Mouse (Mus musculus) T-helper 2 cell (primary cell): Measurements from ENCODE around the gene Ildr1.

Source experiments
- in situ Hi-C: fragments of 300-600 bp; cut with MboI, MseI; formaldehyde crosslinking; loops from one replicate; pipeline ENCODE4 v1.15.1; 2025; ENCODE audit warnings: high pct_unique_total_duplicates

Gene Ildr1

GRCm38 (mm10) chr16:36693818-36694413 lies at the start of gene Ildr1:
Gene Ildr1, plus strand, starts transcription at chr16:36693978.
- in situ Hi-C loops: no loop called here

GRCm38 (mm10) chr16:36645124-36645523 lies 48.7 kb upstream of the Ildr1 start:
- in situ Hi-C loops: no loop called here

- in situ Hi-C loops: no loop called here
Measured at GRCm38 (mm10) chr16:36649304-36649703, 44.5 kb upstream of the Ildr1 start.

- in situ Hi-C loops: no loop called here
Measured at GRCm38 (mm10) chr16:36650511-36650910, 43.3 kb upstream of the Ildr1 start.

GRCm38 (mm10) chr16:36651174-36651766 lies 42.5 kb upstream of the Ildr1 start:
- in situ Hi-C loops: no loop called here

GRCm38 (mm10) chr16:36655199-36655598 lies 38.6 kb upstream of the Ildr1 start:
- in situ Hi-C loops: no loop called here

- in situ Hi-C loops: no loop called here
Measured at GRCm38 (mm10) chr16:36655910-36656309, 37.9 kb upstream of the Ildr1 start.

- in situ Hi-C loops: no loop called here
Measured at GRCm38 (mm10) chr16:36661330-36661729, 32.4 kb upstream of the Ildr1 start.

- in situ Hi-C loops: no loop called here
Measured at GRCm38 (mm10) chr16:36663484-36663883, 30.3 kb upstream of the Ildr1 start.

- in situ Hi-C loops: no loop called here
Measured at GRCm38 (mm10) chr16:36665782-36666181, 28.0 kb upstream of the Ildr1 start, which contains the start of gene Cd86. Gene Cd86, minus strand, starts transcription at chr16:36666081.

GRCm38 (mm10) chr16:36666448-36667017 lies 27.2 kb upstream of the Ildr1 start:
- in situ Hi-C loops: no loop called here

GRCm38 (mm10) chr16:36670590-36670989 lies 23.2 kb upstream of the Ildr1 start:
- in situ Hi-C loops: no loop called here

GRCm38 (mm10) chr16:36673196-36673595 lies 20.6 kb upstream of the Ildr1 start:
- in situ Hi-C loops: no loop called here

- in situ Hi-C loops: no loop called here
Measured at GRCm38 (mm10) chr16:36674457-36675204, 19.1 kb upstream of the Ildr1 start.

- in situ Hi-C loops: no loop called here
Measured at GRCm38 (mm10) chr16:36675304-36675703, 18.5 kb upstream of the Ildr1 start.

GRCm38 (mm10) chr16:36675902-36676301 lies 17.9 kb upstream of the Ildr1 start:
- in situ Hi-C loops: no loop called here

GRCm38 (mm10) chr16:36681829-36682228 lies 11.9 kb upstream of the Ildr1 start:
- in situ Hi-C loops: no loop called here

- in situ Hi-C loops: no loop called here
Measured at GRCm38 (mm10) chr16:36684325-36684918, 9.4 kb upstream of the Ildr1 start.

GRCm38 (mm10) chr16:36688076-36688475 lies 5.7 kb upstream of the Ildr1 start:
- in situ Hi-C loops: no loop called here

GRCm38 (mm10) chr16:36691484-36691883 lies 2.3 kb upstream of the Ildr1 start:
- in situ Hi-C loops: no loop called here

GRCm38 (mm10) chr16:36694798-36695290 lies 1.1 kb downstream of the Ildr1 start:
- in situ Hi-C loops: no loop called here

GRCm38 (mm10) chr16:36697331-36697730 lies 3.6 kb downstream of the Ildr1 start:
- in situ Hi-C loops: no loop called here
